Mouse (Mus musculus): ENCODE results near the gene Cd52. TPM values are rescaled to one million over a fixed set of nuclear protein-coding genes. Genes with fewer than 3 reads are reported as not detected.

The Cd52 gene
- polyA plus RNA-seq, 1 experiment = 307 TPM

GRCm38 (mm10) chr4:134127793-134128192 is 32.9 kb upstream of the Cd52 start:
- Histone ChIP-seq H3K27me3 (replicated peaks) (no peaks in the 10 kb centered on the region), H3K4me3 (replicated peaks) (peak overlapping the region; percentile 99), H3K9me3 (no peaks in the 10 kb centered on the region), H3K36me3 (replicated peaks; ENCODE audit: low read length) (peaks cover 67% of the 10 kb centered on the region), H3K4me1 (peaks cover 88% of the 10 kb centered on the region)
- TF ChIP-seq FLI1 (IDR thresholded peaks at IDR 0.05; ENCODE audit: low read length) (no peak), GATA1 (IDR thresholded peaks at IDR 0.05; ENCODE audit: borderline replicate concordance, low read length) (no peak)

GRCm38 (mm10) chr4:134127121-134127455 is 32.2 kb upstream of the Cd52 start:
- Histone ChIP-seq H3K36me3 (replicated peaks; ENCODE audit: low read length) (peaks cover 65% of the 10 kb centered on the region), H3K9me3 (no peaks in the 10 kb centered on the region), H3K27me3 (replicated peaks) (no peaks in the 10 kb centered on the region), H3K4me1 (peaks cover 88% of the 10 kb centered on the region), H3K4me3 (replicated peaks) (peak overlapping the region; percentile 99)
- TF ChIP-seq FLI1 (IDR thresholded peaks at IDR 0.05; ENCODE audit: low read length) (no peak), GATA1 (IDR thresholded peaks at IDR 0.05; ENCODE audit: borderline replicate concordance, low read length) (no peak)

- peaks cover 61% of the 10 kb centered on the region for H3K36me3 ChIP-seq (replicated peaks; ENCODE audit: low read length)
- peaks cover 93% of the 10 kb centered on the region for H3K4me1 ChIP-seq
- TF ChIP-seq GATA1 (IDR thresholded peaks at IDR 0.05; ENCODE audit: borderline replicate concordance, low read length) (no peak), FLI1 (IDR thresholded peaks at IDR 0.05; ENCODE audit: low read length) (no peak)
- H3K27me3 ChIP-seq (replicated peaks) = no peaks in the 10 kb centered on the region
- no peaks in the 10 kb centered on the region for H3K9me3 ChIP-seq
- peak overlapping the region; percentile 99 for H3K4me3 ChIP-seq (replicated peaks)
Measured at GRCm38 (mm10) chr4:134126300-134127120, 31.6 kb upstream of the Cd52 start.

- H3K4me3 ChIP-seq (replicated peaks) = no peak overlapping the region
- TF ChIP-seq GATA1 (IDR thresholded peaks at IDR 0.05; ENCODE audit: borderline replicate concordance, low read length) = no peak
- no peak for TF ChIP-seq FLI1 (IDR thresholded peaks at IDR 0.05; ENCODE audit: low read length)
- H3K4me1 ChIP-seq = peaks cover 93% of the 10 kb centered on the region
- H3K27me3 ChIP-seq (replicated peaks) = no peaks in the 10 kb centered on the region
- H3K36me3 ChIP-seq (replicated peaks; ENCODE audit: low read length) = peaks cover 51% of the 10 kb centered on the region
- H3K9me3 ChIP-seq = no peaks in the 10 kb centered on the region
Measured at GRCm38 (mm10) chr4:134125383-134126060, 30.6 kb upstream of the Cd52 start.

GRCm38 (mm10) chr4:134123680-134124551 is 29.0 kb upstream of the Cd52 start:
- peak overlapping the region; percentile 86 for H3K4me3 ChIP-seq (replicated peaks)
- peaks cover 93% of the 10 kb centered on the region for H3K4me1 ChIP-seq
- TF ChIP-seq FLI1 (IDR thresholded peaks at IDR 0.05; ENCODE audit: low read length) (no peak), GATA1 (IDR thresholded peaks at IDR 0.05; ENCODE audit: borderline replicate concordance, low read length) (no peak)
- H3K27me3 ChIP-seq (replicated peaks) = no peaks in the 10 kb centered on the region
- no peaks in the 10 kb centered on the region for H3K9me3 ChIP-seq
- H3K36me3 ChIP-seq (replicated peaks; ENCODE audit: low read length) = peaks cover 54% of the 10 kb centered on the region

- Histone ChIP-seq H3K27me3 (replicated peaks) (no peaks in the 10 kb centered on the region), H3K4me1 (peaks cover 100% of the 10 kb centered on the region), H3K36me3 (replicated peaks; ENCODE audit: low read length) (peaks cover 57% of the 10 kb centered on the region), H3K4me3 (replicated peaks) (no peak overlapping the region), H3K9me3 (no peaks in the 10 kb centered on the region)
- TF ChIP-seq GATA1 (IDR thresholded peaks at IDR 0.05; ENCODE audit: borderline replicate concordance, low read length) (no peak), FLI1 (IDR thresholded peaks at IDR 0.05; ENCODE audit: low read length) (no peak)
Measured at GRCm38 (mm10) chr4:134123147-134123546, 28.3 kb upstream of the Cd52 start.

GRCm38 (mm10) chr4:134122281-134122680 is 27.4 kb upstream of the Cd52 start:
- Histone ChIP-seq H3K9me3 (no peaks in the 10 kb centered on the region), H3K27me3 (replicated peaks) (no peaks in the 10 kb centered on the region), H3K36me3 (replicated peaks; ENCODE audit: low read length) (peaks cover 58% of the 10 kb centered on the region), H3K4me3 (replicated peaks) (no peak overlapping the region), H3K4me1 (peaks cover 100% of the 10 kb centered on the region)
- TF ChIP-seq GATA1 (IDR thresholded peaks at IDR 0.05; ENCODE audit: borderline replicate concordance, low read length) = no peak
- TF ChIP-seq FLI1 (IDR thresholded peaks at IDR 0.05; ENCODE audit: low read length) = no peak

GRCm38 (mm10) chr4:134121571-134121970 is 26.7 kb upstream of the Cd52 start:
- no peaks in the 10 kb centered on the region for H3K9me3 ChIP-seq
- no peak for TF ChIP-seq GATA1 (IDR thresholded peaks at IDR 0.05; ENCODE audit: borderline replicate concordance, low read length)
- TF ChIP-seq FLI1 (IDR thresholded peaks at IDR 0.05; ENCODE audit: low read length) = no peak
- H3K27me3 ChIP-seq (replicated peaks) = no peaks in the 10 kb centered on the region
- H3K4me1 ChIP-seq = peaks cover 100% of the 10 kb centered on the region
- H3K4me3 ChIP-seq (replicated peaks) = peak overlapping the region; percentile 65
- peaks cover 50% of the 10 kb centered on the region for H3K36me3 ChIP-seq (replicated peaks; ENCODE audit: low read length)

- TF ChIP-seq GATA1 (IDR thresholded peaks at IDR 0.05; ENCODE audit: borderline replicate concordance, low read length) = no peak
- TF ChIP-seq FLI1 (IDR thresholded peaks at IDR 0.05; ENCODE audit: low read length) = no peak
- Histone ChIP-seq H3K27me3 (replicated peaks) (no peaks in the 10 kb centered on the region), H3K4me1 (peaks cover 100% of the 10 kb centered on the region), H3K36me3 (replicated peaks; ENCODE audit: low read length) (peaks cover 47% of the 10 kb centered on the region), H3K4me3 (replicated peaks) (peak overlapping the region; percentile 46), H3K9me3 (no peaks in the 10 kb centered on the region)
Measured at GRCm38 (mm10) chr4:134120916-134121315, 26.0 kb upstream of the Cd52 start.

Data from megakaryocyte, embryonic 14.5 days (primary cell).